ENCODE assay signal across 23 mouse cellular contexts in genomic region chr13:101305695-101306413, GRCm38 (mm10).
DNase-seq lines count a peak whose midpoint lies in the region; ATAC-seq and TF ChIP-seq lines count a peak whose summit lies in the region.
"Had no signal": no experiment of that assay in that cellular context is flagged by ENCODE, and none has a peak within 500 bp of the region (broad histone marks: within the 10 kb centered on the region; RNA-seq: fewer than 3 reads in every experiment).

No protein-coding gene starts in this region.

- ATAC-seq in hindbrain, embryonic 14.5 days (ENCODE audit: low FRiP score): no peak
- no peak for ATAC-seq in stomach, embryonic 16.5 days (ENCODE audit: insufficient read depth, low FRiP score)
- ATAC-seq: intestine, embryonic 16.5 days; liver, postnatal 0 days had no signal

- H3K27ac ChIP-seq in gastrocnemius, adult 2 months: peak overlapping the region; percentile 1; the same call in 1 of the 2 replicates
- H3K27ac ChIP-seq in hindbrain, embryonic 14.5 days: peak overlapping the region; percentile 48; the same call in 1 of the 2 replicates
- peak overlapping the region; percentile 36; the same call in 1 of the 2 replicates for H3K27ac ChIP-seq in stomach, embryonic 16.5 days (ENCODE audit: low read length)
- H3K27ac ChIP-seq: forebrain, embryonic 10.5 days; limb, embryonic 12.5 days; midbrain, embryonic 12.5 days; stomach, embryonic 15.5 days had no signal

- no peak for TF ChIP-seq POLR2A in brain, embryonic 14.5 days (IDR thresholded peaks at IDR 0.05; ENCODE audit: borderline replicate concordance, extremely low read depth, insufficient read depth, insufficient read length, poor library complexity, severe bottlenecking)

- no peak overlapping the region for H3K4me2 ChIP-seq in hindbrain, embryonic 14.5 days (replicated peaks)
- H3K4me2 ChIP-seq in stomach, embryonic 16.5 days (ENCODE audit: low read depth, low read length): no peak overlapping the region
- H3K4me2 ChIP-seq: heart, embryonic 11.5 days; limb, embryonic 12.5 days; liver, embryonic 11.5 days; midbrain, embryonic 12.5 days; stomach, embryonic 15.5 days had no signal

- no peaks in the 10 kb centered on the region; the same call in 1 of the 2 replicates for H3K4me1 ChIP-seq in hindbrain, embryonic 14.5 days (replicated peaks; ENCODE audit: control insufficient read depth, insufficient read depth, low read length)
- H3K4me1 ChIP-seq in stomach, embryonic 16.5 days (ENCODE audit: control insufficient read depth, insufficient read depth, low read length): 0 out of 2 replicates have a peak, but pooled peaks cover 2% of the 10 kb centered on the region
- H3K4me1 ChIP-seq: stomach, embryonic 15.5 days had no signal

- no peak for TF ChIP-seq CTCF in gastrocnemius, adult 2 months (IDR thresholded peaks at IDR 0.05)
- TF ChIP-seq CTCF in brain, embryonic 14.5 days (IDR thresholded peaks at IDR 0.05; ENCODE audit: borderline replicate concordance, extremely low read depth, insufficient read depth, insufficient read length): no peak

- no peaks in the 10 kb centered on the region for H3K27me3 ChIP-seq in hindbrain, embryonic 14.5 days (ENCODE audit: control insufficient read depth, insufficient read depth, low read length)
- no peaks in the 10 kb centered on the region for H3K27me3 ChIP-seq in stomach, embryonic 16.5 days (ENCODE audit: control insufficient read depth, insufficient read depth, low read length)
- H3K27me3 ChIP-seq: CH12.LX; limb, embryonic 12.5 days; midbrain, embryonic 12.5 days; stomach, embryonic 15.5 days had no signal

- intact Hi-C loops in gastrocnemius, adult 2 months (cut with DNase I): no loop called here
- intact Hi-C loops in gastrocnemius, postnatal 36 days (cut with DNase I): no loop called here

- WGBS in hindbrain, embryonic 14.5 days: 49% methylated on average over 11 of the region's 11 CpGs
- WGBS in stomach, embryonic 16.5 days: 59% methylated on average over 11 of the region's 11 CpGs

- no peaks in the 10 kb centered on the region for H3K36me3 ChIP-seq in hindbrain, embryonic 14.5 days (replicated peaks; ENCODE audit: control insufficient read depth, insufficient read depth)
- H3K36me3 ChIP-seq in stomach, embryonic 16.5 days (ENCODE audit: control insufficient read depth, insufficient read depth, low read length): no peaks in the 10 kb centered on the region
- H3K36me3 ChIP-seq: forebrain, embryonic 10.5 days; G1E; limb, embryonic 12.5 days; midbrain, embryonic 12.5 days; stomach, embryonic 15.5 days had no signal

- DNase-seq in gastrocnemius, adult 2 months: no peak
- no peak for DNase-seq in gastrocnemius, postnatal 36 days
- DNase-seq in brain, embryonic 14.5 days (ENCODE audit: low read depth): peak; percentile 39
- DNase-seq in hindbrain, embryonic 14.5 days (ENCODE audit: low spot score): peak; percentile 39
- no peak for DNase-seq in lung, adult 18-20 months
- no peak for DNase-seq in urinary bladder, postnatal 25 days (ENCODE audit: low spot score)
- DNase-seq: adrenal gland, adult 8-10 months; B cell, adult 2 months; cerebellum, adult 9-10 months; kidney, adult 9 months; kidney, postnatal 4 days; liver, postnatal 0 days; lung, postnatal 10 days had no signal

- no peak overlapping the region for H3K4me3 ChIP-seq in gastrocnemius, adult 2 months
- no peak overlapping the region for H3K4me3 ChIP-seq in hindbrain, embryonic 14.5 days (replicated peaks; ENCODE audit: low read length)
- H3K4me3 ChIP-seq in stomach, embryonic 16.5 days (replicated peaks; ENCODE audit: low read length): no peak overlapping the region
- H3K4me3 ChIP-seq: forebrain, embryonic 10.5 days; limb, embryonic 12.5 days; midbrain, embryonic 12.5 days; stomach, embryonic 15.5 days had no signal

- H3K9me3 ChIP-seq in hindbrain, embryonic 14.5 days (ENCODE audit: control insufficient read depth, low read length): no peaks in the 10 kb centered on the region
- no peaks in the 10 kb centered on the region for H3K9me3 ChIP-seq in stomach, embryonic 16.5 days (replicated peaks; ENCODE audit: control insufficient read depth, low read length)
- H3K9me3 ChIP-seq: forebrain, embryonic 10.5 days; G1E; limb, embryonic 12.5 days; midbrain, embryonic 12.5 days; stomach, embryonic 15.5 days had no signal

- no peak overlapping the region for H3K9ac ChIP-seq in hindbrain, embryonic 14.5 days
- H3K9ac ChIP-seq in stomach, embryonic 16.5 days (ENCODE audit: low read length): no peak overlapping the region
- H3K9ac ChIP-seq: limb, embryonic 12.5 days; liver, postnatal 0 days; midbrain, embryonic 12.5 days; stomach, embryonic 15.5 days had no signal

Comparison
In these comparisons a context has a peak if more than half of its experiments do, and no peak if none do; other contexts are left out.
1. DNase-seq: peak in brain, embryonic 14.5 days (single experiment) and hindbrain, embryonic 14.5 days (single experiment); none in gastrocnemius, adult 2 months (single experiment), gastrocnemius, postnatal 36 days (0 of 2), lung, adult 18-20 months (0 of 2) and urinary bladder, postnatal 25 days (single experiment).
2. Peak in every context shown above with its lines, with median percentiles within 50 percentile points of each other: H3K27ac ChIP-seq.